Mouse (Mus musculus): ENCODE measurements around the gene Gm4131.

DNA sequence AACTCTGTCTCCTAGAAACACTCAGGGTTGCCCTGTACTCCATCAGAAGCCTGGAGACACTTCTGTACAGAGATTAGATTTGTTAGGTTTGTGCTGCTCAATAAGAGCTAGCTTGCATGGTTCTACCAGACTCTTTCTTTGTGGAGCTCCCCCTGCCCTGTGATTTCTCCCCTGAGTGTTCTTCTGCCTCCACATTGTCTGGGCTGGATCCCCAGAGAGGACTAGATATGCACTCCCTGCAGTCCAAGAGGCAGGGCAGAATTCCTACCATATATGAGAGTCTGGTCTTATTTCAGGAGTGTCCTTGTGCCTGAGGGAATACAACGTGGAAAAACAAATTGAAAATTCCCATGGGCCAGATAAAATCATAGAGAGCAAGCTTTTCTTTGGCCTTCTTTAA is 70.2 kb downstream of the Gm4131 start:
- TF ChIP-seq CTCF (IDR thresholded peaks at IDR 0.05) (no peak), EP300 (IDR thresholded peaks at IDR 0.05) (no peak)

Measured in lung, postnatal 0 days (tissue).